Mouse (Mus musculus) liver, embryonic 13.5 days (tissue): ENCODE data around the gene Gm49325. TPM values are rescaled to one million over a fixed set of nuclear protein-coding genes. Genes with fewer than 3 reads are reported as not detected.
A peak's percentile ranks its signal among the peaks of the same experiment; 100 is the strongest.

Source experiments
- ATAC-seq: fragments of 200-750 bp; cut with Nextera tagmentation; 2 replicates; pipeline ENCODE4 v1.8.0; 2017; ENCODE audit warnings: low read depth, mild to moderate bottlenecking, moderate number of reproducible peaks, moderate library complexity
- DNase-seq: peaks from one replicate; pipeline ENCODE4 v3.0.0; 2022
- H3K27ac ChIP-seq: fragments of 300-500 bp; sonication (generic); 2 replicates; pipeline ENCODE4 v1.5.1; 2015; ENCODE audit warnings: moderate library complexity, mild to moderate bottlenecking, inconsistent platforms
- H3K27me3 ChIP-seq: fragments of 300-500 bp; sonication (generic); 2 replicates; pipeline ENCODE4 v1.6.1; 2015; ENCODE audit warnings: mild to moderate bottlenecking, inconsistent platforms
- H3K36me3 ChIP-seq: fragments of 300-500 bp; sonication (generic); 2 replicates; pipeline ENCODE4 v1.6.1; 2015; ENCODE audit warnings: mild to moderate bottlenecking, inconsistent platforms
- H3K4me1 ChIP-seq: fragments of 300-500 bp; sonication (generic); replicated peaks from 2 replicates; pipeline ENCODE4 v1.6.1; 2015; ENCODE audit warnings: inconsistent platforms
- H3K4me2 ChIP-seq: fragments of 300-500 bp; sonication (generic); 2 replicates; pipeline ENCODE4 v1.6.1; 2015; ENCODE audit warnings: inconsistent platforms, mild to moderate bottlenecking, moderate library complexity
- H3K4me3 ChIP-seq: fragments of 300-500 bp; sonication (generic); replicated peaks from 2 replicates; pipeline ENCODE4 v1.5.1; 2015; ENCODE audit warnings: mild to moderate bottlenecking, inconsistent platforms
- H3K9ac ChIP-seq: fragments of 300-500 bp; sonication (generic); 2 replicates; pipeline ENCODE4 v1.6.1; 2015; ENCODE audit warnings: mild to moderate bottlenecking, inconsistent platforms
- H3K9me3 ChIP-seq: fragments of 300-500 bp; sonication (generic); replicated peaks from 2 replicates; pipeline ENCODE4 v1.6.1; 2016; ENCODE audit warnings: inconsistent platforms
- whole genome bisulfite sequencing: fragments of 180-500 bp; shearing (Covaris S2); methylation state at CpG from one replicate; pipeline ENCODE4 v1.1.7; 2015; ENCODE audit not compliant: insufficient replicate concordance; 5-methylcytosine and 5-hydroxymethylcytosine counted together
- polyA plus RNA-seq: library from polyadenylated mRNA; unstranded; fragments of >200 nt; fragmentation: Nextera tagmentation; extraction: Ambion mirVana; gene quantifications from 2 replicates; pipeline ENCODE4 v1.2.1, GENCODE M21; 2015

Gene Gm49325
- polyA plus RNA-seq: 1.1 and 5.3 TPM in 2 replicates

DNA sequence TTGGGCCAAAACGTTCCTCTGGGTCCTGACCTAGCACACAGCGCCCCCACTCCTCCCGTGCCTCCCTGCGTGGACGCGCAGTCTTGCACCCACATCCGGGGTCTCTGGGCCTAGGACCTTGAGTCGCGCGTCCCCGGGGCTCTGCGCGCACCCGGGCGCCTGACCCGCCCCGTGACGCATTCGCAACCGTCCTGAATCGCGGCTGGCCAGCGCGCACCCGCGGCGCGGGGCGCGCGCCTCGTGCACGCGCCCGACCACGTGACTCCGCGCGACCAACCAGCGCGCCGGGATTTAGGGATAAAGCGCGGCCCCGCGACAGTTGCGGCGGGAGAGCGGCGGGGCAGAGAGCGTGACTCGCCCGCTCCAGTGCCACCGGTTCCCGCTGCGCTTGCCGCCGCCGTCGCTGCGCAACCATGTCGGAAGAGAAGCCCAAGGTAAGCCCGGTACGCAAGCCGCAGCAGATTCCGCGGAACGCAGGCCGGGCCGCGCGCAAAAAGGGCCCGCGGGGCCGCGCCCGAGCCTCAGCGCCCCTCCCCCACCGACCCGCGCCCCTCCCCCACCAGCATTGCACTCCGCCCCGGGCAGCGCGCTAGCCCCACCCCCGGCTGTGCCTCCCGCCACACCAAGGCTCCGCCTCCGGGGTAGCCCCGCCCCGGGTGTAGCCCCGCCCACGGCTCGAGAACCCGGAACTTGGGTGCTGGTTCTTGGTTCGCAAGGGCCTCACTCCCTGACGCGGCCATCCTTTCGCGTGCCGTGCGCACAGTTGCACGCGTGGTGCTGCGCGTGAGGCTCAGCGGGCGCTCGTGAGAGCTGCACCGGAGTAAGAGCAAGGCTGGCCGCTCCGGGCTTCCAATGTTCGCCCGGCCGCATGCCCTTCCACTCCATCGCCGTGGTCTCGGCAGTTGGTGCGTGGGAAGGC, at the start of gene Gm49325, which contains the start of gene Sumo3:
Gene Gm49325, plus strand, starts transcription at position 290 of the 919 bp plus-strand sequence.
Gene Sumo3, plus strand, starts transcription at position 190 of the 919 bp plus-strand sequence.
- peak within 1 kb of the TSS; percentile 87 for H3K9ac ChIP-seq
- H3K4me2 ChIP-seq: peak within 1 kb of the TSS; percentile 96
- DNase-seq (peak; percentile 99), ATAC-seq (peak; percentile 83)
- no peaks in the 10 kb centered on the region for H3K9me3 ChIP-seq
- peaks cover 51% of the 10 kb centered on the region for H3K4me1 ChIP-seq
- peak within 1 kb of the TSS; percentile 81 for H3K4me3 ChIP-seq
- under 1% methylated on average over 90 of the region's 119 CpGs for WGBS
- H3K36me3 ChIP-seq: peaks cover 35% of the 10 kb centered on the region
- peak within 1 kb of the TSS; percentile 97 for H3K27ac ChIP-seq
- no peaks in the 10 kb centered on the region for H3K27me3 ChIP-seq

DNA sequence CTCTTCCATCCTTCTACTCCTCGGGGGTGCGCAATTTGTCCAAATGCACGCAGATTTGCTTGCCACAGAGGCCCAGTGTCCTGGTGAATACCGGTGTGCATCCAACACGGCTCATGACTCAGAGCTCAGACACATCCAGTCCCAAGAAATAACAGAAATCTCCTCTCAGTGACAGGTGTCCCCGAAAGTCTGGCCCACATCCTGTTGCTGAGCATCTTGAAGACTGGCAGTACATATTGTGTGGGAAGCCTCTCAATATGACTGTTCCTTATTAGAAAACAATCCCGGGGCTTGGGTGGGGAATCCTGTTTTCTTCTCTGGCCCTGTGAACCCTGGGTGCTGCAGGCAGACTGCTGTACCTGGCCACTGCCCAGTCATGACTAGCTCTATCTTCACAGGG, 49.4 kb upstream of the Gm49325 start:
- DNase-seq: no peak
- Histone ChIP-seq H3K9ac (no peak overlapping the region), H3K4me2 (no peak overlapping the region), H3K4me1 (peaks cover 16% of the 10 kb centered on the region), H3K36me3 (no peaks in the 10 kb centered on the region), H3K27ac (no peak overlapping the region), H3K27me3 (no peaks in the 10 kb centered on the region), H3K4me3 (no peak overlapping the region), H3K9me3 (no peaks in the 10 kb centered on the region)
- ATAC-seq: no peak
- 80% methylated on average over 7 of the region's 7 CpGs for WGBS

DNA sequence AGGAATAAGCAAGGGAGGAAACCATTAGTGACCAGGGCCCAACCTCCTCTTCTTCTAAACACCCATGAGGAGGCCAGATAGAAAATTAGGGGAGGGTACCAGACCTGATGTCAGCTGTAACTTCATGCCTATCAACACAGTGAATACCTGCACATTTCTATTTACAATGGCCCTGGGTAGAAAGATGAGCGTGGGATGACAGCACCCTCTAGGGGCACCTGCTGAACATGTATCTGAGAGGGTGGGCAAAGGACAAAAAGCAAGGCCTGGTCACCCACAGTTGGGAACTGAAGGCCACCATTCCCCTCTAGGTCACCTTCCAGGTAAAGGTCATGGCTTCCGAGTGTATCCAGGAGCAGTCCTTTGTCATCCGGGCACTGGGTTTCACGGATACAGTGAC, 48.4 kb upstream of the Gm49325 start:
- DNase-seq: no peak
- 72% methylated on average over 4 of the region's 4 CpGs for WGBS

DNA sequence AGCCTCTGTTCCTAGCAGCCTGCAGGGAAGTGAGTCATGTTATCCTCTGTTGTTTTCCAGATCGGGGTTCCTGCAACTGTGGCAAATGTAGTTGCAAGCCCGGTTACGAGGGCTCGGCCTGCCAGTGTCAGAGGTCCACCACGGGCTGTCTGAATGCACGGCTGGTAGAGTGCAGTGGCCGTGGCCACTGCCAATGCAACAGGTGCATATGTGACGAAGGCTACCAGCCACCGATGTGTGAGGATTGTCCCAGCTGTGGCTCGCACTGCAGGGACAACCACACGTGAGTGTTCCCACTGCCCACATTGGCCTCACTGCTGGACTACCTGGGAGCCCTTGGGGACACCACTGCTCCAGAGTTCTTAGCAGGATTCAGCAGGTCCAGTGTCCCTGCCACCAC, 45.9 kb upstream of the Gm49325 start:
- DNase-seq: no peak
- no peak overlapping the region for H3K27ac ChIP-seq
- no peak overlapping the region for H3K9ac ChIP-seq
- no peaks in the 10 kb centered on the region for H3K9me3 ChIP-seq
- H3K27me3 ChIP-seq: no peaks in the 10 kb centered on the region
- no peak for ATAC-seq
- no peaks in the 10 kb centered on the region for H3K36me3 ChIP-seq
- no peak overlapping the region for H3K4me3 ChIP-seq
- H3K4me1 ChIP-seq: peaks cover 23% of the 10 kb centered on the region
- H3K4me2 ChIP-seq: no peak overlapping the region
- WGBS: 82% methylated on average over 11 of the region's 11 CpGs

More for the DNA sequence above, 48.4 kb upstream of the Gm49325 start:
- Histone ChIP-seq H3K27ac (no peak overlapping the region), H3K4me3 (no peak overlapping the region), H3K27me3 (no peaks in the 10 kb centered on the region), H3K4me2 (no peak overlapping the region), H3K4me1 (peaks cover 19% of the 10 kb centered on the region), H3K36me3 (no peaks in the 10 kb centered on the region), H3K9me3 (no peaks in the 10 kb centered on the region), H3K9ac (no peak overlapping the region; the same call in 1 of the 2 replicates)
- no peak for ATAC-seq

DNA sequence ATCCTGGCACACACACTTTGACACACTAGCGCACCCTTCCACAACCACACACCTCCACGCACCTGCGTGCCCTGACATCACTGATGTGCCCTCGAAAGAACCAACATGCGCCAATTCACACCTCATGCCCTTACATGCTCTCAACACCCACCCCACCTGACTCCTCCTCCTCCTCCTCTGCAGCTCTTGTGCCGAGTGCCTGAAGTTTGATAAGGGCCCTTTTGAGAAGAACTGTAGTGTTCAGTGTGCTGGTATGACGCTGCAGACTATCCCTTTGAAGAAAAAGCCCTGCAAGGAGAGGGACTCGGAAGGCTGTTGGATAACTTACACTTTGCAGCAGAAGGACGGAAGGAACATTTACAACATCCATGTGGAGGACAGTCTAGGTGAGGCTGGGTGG, 45.2 kb upstream of the Gm49325 start:
- Histone ChIP-seq H3K27ac (no peak overlapping the region; the same call in 1 of the 2 replicates), H3K4me1 (peaks cover 25% of the 10 kb centered on the region), H3K36me3 (no peaks in the 10 kb centered on the region), H3K27me3 (no peaks in the 10 kb centered on the region), H3K4me2 (no peak overlapping the region), H3K4me3 (no peak overlapping the region), H3K9ac (no peak overlapping the region), H3K9me3 (no peaks in the 10 kb centered on the region)
- WGBS: 67% methylated on average over 9 of the region's 9 CpGs
- peak; percentile 46; the same call in 1 of the 2 replicates for ATAC-seq
- no peak for DNase-seq

DNA sequence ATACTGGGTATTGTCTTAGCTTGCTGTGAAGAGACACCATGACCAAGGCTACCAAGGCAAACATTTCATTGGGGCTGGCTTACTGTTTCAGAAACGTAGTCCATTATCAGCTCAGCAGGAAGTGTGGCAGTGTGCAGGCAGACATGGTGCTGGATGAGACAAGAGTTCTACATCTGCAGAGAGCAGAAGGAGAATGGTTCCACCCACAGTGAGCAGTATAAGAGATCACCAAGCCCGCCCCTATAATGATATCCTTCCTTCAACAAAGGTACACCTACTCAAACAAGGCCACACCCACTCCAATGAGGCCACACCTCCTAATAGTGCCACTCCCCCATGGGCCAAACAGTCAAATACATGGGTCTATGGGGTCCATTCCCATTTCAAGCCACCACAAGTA, 44.5 kb upstream of the Gm49325 start:
- DNase-seq (peak; percentile 26), ATAC-seq (peak; percentile 72)
- 24% methylated on average over 2 of the region's 2 CpGs for WGBS
- Histone ChIP-seq H3K27ac (no peak overlapping the region; the same call in 1 of the 2 replicates), H3K36me3 (no peaks in the 10 kb centered on the region), H3K9ac (no peak overlapping the region), H3K4me2 (no peak overlapping the region), H3K27me3 (no peaks in the 10 kb centered on the region), H3K9me3 (no peaks in the 10 kb centered on the region), H3K4me3 (no peak overlapping the region), H3K4me1 (peaks cover 25% of the 10 kb centered on the region)

DNA sequence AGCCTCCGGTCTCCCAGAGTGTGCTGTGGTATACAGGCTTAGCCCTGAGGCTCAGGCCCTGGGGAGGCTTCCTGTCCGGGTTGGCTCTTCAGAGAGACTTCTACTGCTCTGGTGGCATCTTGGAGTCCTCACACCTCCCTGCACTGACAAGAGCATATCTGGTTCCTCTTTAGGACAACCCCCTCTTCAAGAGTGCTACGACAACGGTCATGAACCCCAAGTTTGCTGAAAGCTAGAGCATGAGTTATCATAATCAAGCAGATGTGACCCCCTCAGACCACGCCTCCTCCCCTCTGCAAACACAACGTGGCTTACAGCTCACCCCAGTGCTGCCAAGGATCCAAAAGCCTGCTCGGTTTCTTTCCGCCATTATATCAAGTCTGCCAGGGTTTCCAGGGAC, 41.0 kb upstream of the Gm49325 start:
- no peak overlapping the region for H3K9ac ChIP-seq
- ATAC-seq (no peak), DNase-seq (no peak)
- no peaks in the 10 kb centered on the region for H3K36me3 ChIP-seq
- no peaks in the 10 kb centered on the region for H3K27me3 ChIP-seq
- WGBS: 53% methylated on average over 8 of the region's 8 CpGs
- H3K9me3 ChIP-seq: no peaks in the 10 kb centered on the region
- no peak overlapping the region for H3K4me3 ChIP-seq
- no peak overlapping the region for H3K4me2 ChIP-seq
- peaks cover 35% of the 10 kb centered on the region for H3K4me1 ChIP-seq
- H3K27ac ChIP-seq: no peak overlapping the region

DNA sequence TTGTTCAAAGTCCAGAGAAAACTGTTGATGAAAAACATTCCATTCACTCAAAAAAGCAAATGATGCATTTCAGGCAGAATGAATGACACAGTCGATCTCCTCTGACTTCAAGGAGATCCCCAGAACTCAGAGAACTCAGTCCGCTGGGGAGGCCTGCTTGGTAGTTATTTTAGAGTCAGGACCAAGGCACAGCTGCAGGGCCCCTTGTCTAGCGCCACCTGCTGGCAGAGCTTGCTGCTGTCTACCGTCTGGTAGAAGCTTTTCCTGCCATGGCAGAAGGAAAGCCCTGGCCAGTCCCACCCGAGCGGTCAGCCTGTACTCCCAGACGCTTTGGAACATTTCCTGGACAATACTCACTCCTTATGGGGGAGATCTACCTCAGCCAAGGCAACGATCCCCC, 39.3 kb upstream of the Gm49325 start:
- 23% methylated on average over 8 of the region's 8 CpGs for WGBS
- peaks cover 21% of the 10 kb centered on the region for H3K4me1 ChIP-seq
- ATAC-seq: peak; percentile 34; the same call in 1 of the 2 replicates

DNA sequence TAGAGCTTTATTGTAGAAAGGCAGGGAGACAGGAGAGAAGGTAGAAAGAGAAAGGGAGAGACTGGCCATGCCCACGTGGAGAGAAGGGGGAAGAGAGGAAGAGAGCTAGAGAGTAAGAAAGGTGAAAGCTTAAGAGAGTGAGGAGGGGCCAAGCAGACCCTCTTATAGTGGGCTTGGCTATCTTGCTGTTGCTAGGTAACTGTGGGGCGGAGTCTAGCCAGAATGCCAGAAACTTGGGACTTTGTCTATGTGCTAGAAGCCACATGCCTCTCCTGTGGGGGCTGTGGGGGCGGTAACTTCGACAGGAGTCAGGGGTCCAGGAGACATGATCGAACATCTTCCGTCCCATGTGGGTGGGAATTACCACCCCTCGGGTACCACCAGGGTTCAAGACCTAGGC, 36.5 kb upstream of the Gm49325 start:
- Histone ChIP-seq H3K4me1 (peaks cover 29% of the 10 kb centered on the region), H3K4me3 (no peak overlapping the region), H3K4me2 (no peak overlapping the region), H3K9me3 (no peaks in the 10 kb centered on the region), H3K36me3 (no peaks in the 10 kb centered on the region), H3K27me3 (0 out of 2 replicates have a peak, but pooled peaks cover 2% of the 10 kb centered on the region), H3K9ac (no peak overlapping the region), H3K27ac (no peak overlapping the region)
- ATAC-seq (no peak), DNase-seq (no peak)
- 40% methylated on average over 7 of the region's 7 CpGs for WGBS

More for the DNA sequence above, 39.3 kb upstream of the Gm49325 start:
- no peak overlapping the region for H3K9ac ChIP-seq
- H3K4me2 ChIP-seq: no peak overlapping the region
- no peak overlapping the region for H3K4me3 ChIP-seq
- no peak overlapping the region for H3K27ac ChIP-seq
- no peaks in the 10 kb centered on the region for H3K9me3 ChIP-seq
- no peaks in the 10 kb centered on the region for H3K36me3 ChIP-seq
- H3K27me3 ChIP-seq: no peaks in the 10 kb centered on the region
- peak; percentile 64 for DNase-seq

DNA sequence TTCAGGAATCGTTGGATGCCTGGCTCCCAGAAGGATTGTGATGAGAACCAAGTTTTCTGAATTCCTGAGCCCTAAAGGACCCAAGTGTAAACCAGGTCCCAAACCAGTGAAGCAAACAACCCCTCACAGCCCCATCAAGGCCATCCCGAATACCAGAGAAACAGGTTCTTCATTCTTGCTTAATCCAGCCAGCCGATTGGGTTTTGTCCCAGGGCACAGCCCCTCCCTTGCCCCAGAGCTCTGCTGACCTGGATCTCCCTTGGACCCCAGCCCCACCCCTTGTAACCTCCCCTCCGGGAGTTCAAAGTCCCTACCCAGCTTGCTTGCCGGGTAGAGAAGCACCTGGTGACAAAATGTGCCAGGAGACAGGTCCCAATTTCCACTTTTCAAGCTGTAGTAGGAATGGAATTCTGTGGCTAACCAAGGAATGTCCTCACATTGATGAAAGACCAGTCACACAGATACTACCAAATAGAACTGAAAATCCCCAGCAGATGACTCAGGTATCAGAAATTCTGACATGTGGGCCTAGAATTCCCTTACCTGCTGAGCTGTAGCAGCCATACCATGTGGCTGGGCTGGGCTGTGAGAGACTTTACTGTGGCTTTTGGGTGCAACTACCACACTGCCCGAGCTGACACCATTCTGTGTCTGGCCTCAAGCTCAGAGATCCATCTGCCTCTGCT, 35.9 kb upstream of the Gm49325 start:
- no peak overlapping the region for H3K4me2 ChIP-seq
- H3K4me1 ChIP-seq: peaks cover 25% of the 10 kb centered on the region
- 39% methylated on average over 6 of the region's 6 CpGs for WGBS
- H3K9me3 ChIP-seq: no peaks in the 10 kb centered on the region
- no peaks in the 10 kb centered on the region for H3K36me3 ChIP-seq
- H3K27me3 ChIP-seq: 0 out of 2 replicates have a peak, but pooled peaks cover 2% of the 10 kb centered on the region
- no peak overlapping the region for H3K9ac ChIP-seq
- no peak for DNase-seq
- H3K27ac ChIP-seq: no peak overlapping the region
- no peak for ATAC-seq
- H3K4me3 ChIP-seq: no peak overlapping the region

DNA sequence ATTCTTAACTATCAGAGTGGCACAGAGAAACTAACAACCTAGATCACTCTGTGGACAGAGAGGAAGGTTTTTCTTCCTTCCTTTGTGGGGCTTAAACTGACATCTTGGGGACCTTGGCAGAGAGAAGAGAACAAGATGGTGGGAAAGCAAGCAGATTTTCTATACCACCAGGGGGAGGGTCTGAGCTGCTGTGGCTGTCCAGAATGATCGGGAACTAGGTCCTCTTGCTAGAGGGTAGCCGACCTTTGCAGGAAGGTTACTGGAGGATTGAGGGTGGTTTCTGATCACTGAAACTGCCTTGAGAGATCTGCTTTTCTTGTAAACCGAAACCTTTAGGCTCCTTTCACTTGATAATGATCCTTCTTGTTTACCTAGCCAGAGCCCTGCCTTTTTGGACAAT, 33.8 kb upstream of the Gm49325 start:
- H3K9me3 ChIP-seq: no peaks in the 10 kb centered on the region
- WGBS: 17% methylated on average over 3 of the region's 3 CpGs
- 0 out of 2 replicates have a peak, but pooled peaks cover 2% of the 10 kb centered on the region for H3K27me3 ChIP-seq
- H3K4me2 ChIP-seq: no peak overlapping the region
- no peaks in the 10 kb centered on the region for H3K36me3 ChIP-seq
- ATAC-seq (no peak), DNase-seq (no peak)
- H3K9ac ChIP-seq: no peak overlapping the region
- H3K4me3 ChIP-seq: no peak overlapping the region
- peaks cover 23% of the 10 kb centered on the region for H3K4me1 ChIP-seq
- no peak overlapping the region for H3K27ac ChIP-seq
